Mouse (Mus musculus) forebrain, embryonic 11.5 days (tissue): Measurements from ENCODE around the gene Zbtb17. TPM values are rescaled to one million over a fixed set of nuclear protein-coding genes. Genes with fewer than 3 reads are reported as not detected.

Experiments used
- ATAC-seq: fragments of 200-750 bp; cut with Nextera tagmentation; replicated peaks from 2 replicates; pipeline ENCODE4 v1.8.0; 2017; ENCODE audit warnings: moderate TSS enrichment; ENCODE audit not compliant: low FRiP score
- DNase-seq: peaks from one replicate; pipeline ENCODE4 v3.0.0-alpha.2; 2017; ENCODE audit warnings: low spot score
- H3K27ac ChIP-seq: fragments of 300-500 bp; sonication (generic); 2 replicates; pipeline ENCODE4 v1.5.1; 2014; ENCODE audit warnings: low read depth, low read length
- H3K27me3 ChIP-seq: fragments of 300-500 bp; sonication (generic); 2 replicates; pipeline ENCODE4 v1.6.1; 2014; ENCODE audit warnings: mild to moderate bottlenecking, low read length, mixed read lengths; ENCODE audit not compliant: control insufficient read depth, insufficient read depth
- H3K36me3 ChIP-seq: fragments of 300-500 bp; sonication (generic); 2 replicates; pipeline ENCODE4 v1.6.1; 2014; ENCODE audit warnings: mild to moderate bottlenecking, low read length, moderate library complexity, mixed read lengths; ENCODE audit not compliant: control insufficient read depth, insufficient read depth
- H3K4me1 ChIP-seq: fragments of 300-500 bp; sonication (generic); replicated peaks from 2 replicates; pipeline ENCODE4 v1.6.1; 2014; ENCODE audit warnings: low read length, mixed read lengths; ENCODE audit not compliant: control insufficient read depth, insufficient read depth
- H3K4me2 ChIP-seq: fragments of 300-500 bp; sonication (generic); 2 replicates; pipeline ENCODE4 v1.6.1; 2014; ENCODE audit warnings: low read depth, mild to moderate bottlenecking, low read length, moderate library complexity, mixed read lengths; ENCODE audit not compliant: severe bottlenecking
- H3K4me3 ChIP-seq: fragments of 300-500 bp; sonication (generic); 2 replicates; pipeline ENCODE4 v1.5.1; 2014; ENCODE audit warnings: low read depth, low read length
- H3K9ac ChIP-seq: fragments of 300-500 bp; sonication (generic); 2 replicates; pipeline ENCODE4 v1.6.1; 2014; ENCODE audit warnings: low read length
- H3K9me3 ChIP-seq: fragments of 300-500 bp; sonication (generic); 2 replicates; pipeline ENCODE4 v1.6.1; 2016; ENCODE audit warnings: low read length, mixed read lengths; ENCODE audit not compliant: control insufficient read depth
- WGBS: fragments of 180-500 bp; shearing (Covaris S2); extraction: QIAGEN DNeasy Blood & Tissue Kit; methylation state at CpG from one replicate; pipeline ENCODE4 v1.1.7; 2014; 5-methylcytosine and 5-hydroxymethylcytosine counted together
- polyA plus RNA-seq: library from polyadenylated mRNA; unstranded; fragments of >200 nt; fragmentation: Nextera tagmentation; extraction: Ambion mirVana; gene quantifications from 2 replicates; pipeline ENCODE4 v1.2.1, GENCODE M21; 2014

Zbtb17 gene
- polyA plus RNA-seq, 1 experiment from 2014 or later = 50.8 TPM

DNA sequence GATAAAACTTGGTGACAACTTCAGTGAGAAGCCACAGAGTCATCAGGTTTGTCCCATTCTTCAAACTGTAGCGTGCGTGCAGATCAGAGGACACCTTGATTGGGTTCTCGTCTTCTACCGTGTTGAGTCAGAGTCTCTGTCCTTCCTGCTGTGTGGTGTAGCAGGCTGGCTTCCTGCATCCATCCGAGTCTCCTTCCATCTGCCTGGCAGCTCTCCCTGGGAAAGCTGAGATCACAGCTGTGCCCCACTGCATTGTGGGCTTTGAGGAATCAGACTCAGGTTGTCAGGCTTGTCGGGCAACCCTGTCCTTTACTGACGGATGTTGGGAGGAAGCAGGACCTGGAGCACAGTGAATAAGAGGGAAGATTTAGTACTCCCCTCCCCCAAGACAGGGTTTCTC lies 1.8 kb downstream of the Zbtb17 start:
- Histone ChIP-seq H3K4me1 (peaks cover 7% of the 10 kb centered on the region), H3K36me3 (peaks cover 6% of the 10 kb centered on the region; the same call in 1 of the 2 replicates), H3K27ac (no peak overlapping the region), H3K4me3 (no peak overlapping the region), H3K9me3 (no peaks in the 10 kb centered on the region), H3K9ac (no peak overlapping the region), H3K27me3 (no peaks in the 10 kb centered on the region), H3K4me2 (no peak overlapping the region)
- no peak for ATAC-seq
- WGBS = 81% methylated on average over 7 of the region's 7 CpGs
- DNase-seq = no peak

DNA sequence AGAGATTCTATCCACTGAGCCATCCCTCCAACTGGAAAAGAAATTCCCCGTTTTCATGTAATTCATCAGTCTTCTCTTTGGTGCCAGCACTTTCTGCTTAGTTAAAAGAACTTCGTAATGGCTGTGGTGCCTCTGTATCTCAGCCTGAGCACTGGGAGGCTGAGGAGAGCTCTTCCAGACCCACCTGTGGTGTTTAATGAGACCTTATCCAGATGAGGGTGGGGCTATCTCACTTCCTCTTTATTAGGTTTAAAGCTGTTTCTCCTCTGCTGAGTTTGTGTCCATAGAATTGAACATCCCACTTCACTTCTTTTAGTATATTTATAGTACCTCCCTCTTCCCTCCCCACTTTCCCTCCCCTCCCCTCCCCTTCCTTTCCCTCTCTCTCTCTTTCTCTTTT lies 6.8 kb downstream of the Zbtb17 start:
- Histone ChIP-seq H3K4me2 (no peak overlapping the region), H3K36me3 (peaks cover 9% of the 10 kb centered on the region; the same call in 1 of the 2 replicates), H3K9ac (no peak overlapping the region), H3K4me1 (no peaks in the 10 kb centered on the region), H3K4me3 (no peak overlapping the region), H3K27me3 (no peaks in the 10 kb centered on the region), H3K9me3 (no peaks in the 10 kb centered on the region), H3K27ac (no peak overlapping the region)
- DNase-seq (no peak), ATAC-seq (no peak)
- WGBS = 91% methylated on average over 2 of the region's 2 CpGs

DNA sequence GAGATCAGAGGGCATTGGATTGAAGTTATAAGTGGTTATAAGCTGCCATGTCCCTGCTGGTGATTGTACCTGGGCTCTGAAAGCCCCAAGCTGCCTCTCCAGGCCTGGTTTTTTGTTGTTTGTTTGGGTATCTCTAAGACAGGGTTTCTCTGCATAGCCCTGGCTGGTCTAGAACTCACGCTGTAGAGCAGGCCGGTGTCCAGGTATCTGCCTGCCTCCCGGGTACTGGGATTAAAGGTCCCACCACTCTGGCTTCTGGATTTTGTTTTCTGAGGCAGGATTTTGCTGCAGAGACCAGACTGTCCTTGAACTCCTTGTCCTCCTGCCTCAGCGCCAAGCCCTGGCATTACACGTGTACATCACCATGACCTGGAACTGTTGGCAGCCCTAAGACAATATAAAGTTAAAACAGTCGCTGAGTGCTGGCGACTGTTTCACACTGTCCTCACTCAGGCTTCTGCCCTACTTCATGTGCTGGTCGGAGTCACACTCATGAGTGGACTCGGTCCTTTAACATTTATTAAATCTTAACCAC lies 7.5 kb downstream of the Zbtb17 start:
- no peaks in the 10 kb centered on the region for H3K9me3 ChIP-seq
- no peaks in the 10 kb centered on the region for H3K27me3 ChIP-seq
- DNase-seq (no peak), ATAC-seq (no peak)
- H3K36me3 ChIP-seq = peaks cover 9% of the 10 kb centered on the region; the same call in 1 of the 2 replicates
- WGBS = 95% methylated on average over 9 of the region's 9 CpGs
- no peak overlapping the region for H3K4me2 ChIP-seq
- H3K4me1 ChIP-seq = no peaks in the 10 kb centered on the region
- H3K4me3 ChIP-seq = no peak overlapping the region
- H3K27ac ChIP-seq = no peak overlapping the region
- no peak overlapping the region for H3K9ac ChIP-seq

DNA sequence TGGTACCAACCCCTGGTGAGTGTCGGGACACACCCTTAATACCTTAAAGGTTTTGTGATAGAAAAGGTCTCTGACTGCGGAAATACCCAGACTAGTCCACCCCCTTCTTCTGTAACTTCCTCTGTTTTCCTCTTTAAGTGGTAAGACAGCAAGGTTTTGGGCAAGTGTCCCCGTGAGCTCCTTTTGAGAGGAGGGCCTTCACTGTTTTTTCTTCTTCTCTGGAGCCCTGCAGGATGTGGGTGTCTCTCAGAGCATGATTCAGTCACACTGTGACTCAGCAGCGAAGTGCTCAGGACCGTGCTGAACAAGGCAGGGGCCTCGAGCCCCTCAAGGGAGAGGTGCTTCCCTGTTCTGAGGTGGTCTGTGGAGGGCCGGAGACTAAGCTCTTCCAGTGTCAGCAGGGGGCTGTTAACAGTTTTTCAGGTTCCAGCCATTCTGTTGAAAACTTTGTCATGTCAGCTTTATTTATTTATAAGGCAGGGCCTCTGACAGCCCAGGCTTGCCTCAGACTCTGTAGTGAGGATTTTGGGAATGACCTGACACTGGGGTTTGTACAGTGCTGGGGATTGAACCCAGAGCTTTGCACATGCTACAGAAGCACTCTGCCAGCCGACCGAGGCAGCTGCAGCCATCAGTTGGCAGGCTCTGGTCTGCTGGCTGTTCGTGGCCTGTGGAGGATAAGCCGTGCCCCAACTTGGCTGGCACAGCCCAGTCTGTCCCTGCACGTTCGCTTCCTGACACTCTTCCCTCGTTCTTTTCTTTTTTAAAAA lies 10.3 kb downstream of the Zbtb17 start:
- DNase-seq (no peak), ATAC-seq (no peak)
- no peaks in the 10 kb centered on the region for H3K27me3 ChIP-seq
- no peak overlapping the region for H3K4me3 ChIP-seq
- H3K4me2 ChIP-seq = no peak overlapping the region
- peaks cover 3% of the 10 kb centered on the region; the same call in 1 of the 2 replicates for H3K36me3 ChIP-seq
- H3K9ac ChIP-seq = no peak overlapping the region
- 82% methylated on average over 14 of the region's 14 CpGs for WGBS
- no peaks in the 10 kb centered on the region for H3K9me3 ChIP-seq
- H3K27ac ChIP-seq = no peak overlapping the region
- H3K4me1 ChIP-seq = peaks cover 8% of the 10 kb centered on the region; the same call in 1 of the 2 replicates

DNA sequence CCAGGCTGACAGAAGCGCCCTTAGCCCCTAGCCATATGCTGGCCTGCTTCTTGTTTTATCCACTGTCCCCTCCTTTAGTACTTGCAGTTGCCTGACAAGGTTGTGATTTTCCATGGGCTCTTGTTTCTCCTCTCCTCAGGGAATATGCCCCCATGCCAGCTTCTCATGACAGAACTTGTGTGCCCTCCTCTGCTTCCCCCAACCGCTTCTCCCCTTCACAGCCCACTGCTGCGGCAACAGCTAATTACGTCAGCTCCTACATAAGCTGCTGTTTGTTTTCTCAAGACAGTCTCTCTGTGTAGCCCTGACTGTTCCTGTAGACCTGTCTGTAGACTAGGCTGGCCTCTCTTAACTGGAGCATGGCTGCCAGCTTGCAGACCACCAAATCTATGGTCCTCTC lies 11.1 kb downstream of the Zbtb17 start:
- Histone ChIP-seq H3K36me3 (peaks cover 3% of the 10 kb centered on the region; the same call in 1 of the 2 replicates), H3K9me3 (no peaks in the 10 kb centered on the region), H3K4me2 (no peak overlapping the region), H3K9ac (no peak overlapping the region), H3K27ac (no peak overlapping the region), H3K27me3 (no peaks in the 10 kb centered on the region), H3K4me1 (peaks cover 8% of the 10 kb centered on the region; the same call in 1 of the 2 replicates), H3K4me3 (no peak overlapping the region)
- WGBS = 92% methylated on average over 4 of the region's 4 CpGs
- DNase-seq (no peak), ATAC-seq (no peak)

DNA sequence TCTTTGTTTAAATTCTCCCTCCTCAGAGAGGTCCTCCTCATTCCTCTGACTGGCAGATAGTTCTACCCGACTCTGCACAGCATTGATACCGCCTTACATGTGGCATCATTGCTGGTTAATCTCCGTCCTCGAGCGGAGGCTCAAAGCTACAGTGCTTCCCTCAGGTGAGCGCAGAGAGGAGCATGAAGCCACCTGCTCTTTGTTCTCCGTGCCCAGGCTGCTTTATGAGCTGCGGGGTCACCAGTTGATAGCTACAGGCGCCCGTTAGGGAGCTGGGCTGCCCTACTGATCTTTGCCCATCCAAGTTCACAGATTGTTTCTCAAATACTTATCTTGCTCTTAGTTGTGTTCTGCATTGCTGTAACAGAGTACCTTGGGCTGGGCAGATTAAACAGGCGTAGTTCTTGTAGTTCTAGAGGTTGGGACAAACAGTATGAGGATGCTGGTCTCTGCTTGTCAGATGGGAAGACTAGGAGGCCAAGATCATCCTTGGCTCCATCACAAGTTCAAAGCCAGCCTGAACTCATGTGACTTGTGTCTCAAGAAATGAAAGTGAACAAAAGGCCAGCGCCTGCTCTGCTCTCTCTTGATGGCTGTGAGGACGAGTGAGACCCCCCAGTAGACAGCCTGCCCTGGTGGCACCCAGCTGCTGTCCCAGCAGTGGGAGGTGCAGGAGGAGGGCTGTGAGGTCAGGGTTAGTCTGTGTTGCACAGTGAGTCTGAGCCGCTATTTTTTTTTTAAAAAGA lies 11.9 kb downstream of the Zbtb17 start:
- Histone ChIP-seq H3K36me3 (peaks cover 3% of the 10 kb centered on the region; the same call in 1 of the 2 replicates), H3K9ac (no peak overlapping the region), H3K27ac (no peak overlapping the region), H3K27me3 (no peaks in the 10 kb centered on the region), H3K4me3 (no peak overlapping the region), H3K4me1 (peaks cover 8% of the 10 kb centered on the region; the same call in 1 of the 2 replicates), H3K9me3 (no peaks in the 10 kb centered on the region), H3K4me2 (no peak overlapping the region)
- DNase-seq (no peak), ATAC-seq (no peak)
- whole genome bisulfite sequencing = 93% methylated on average over 14 of the region's 14 CpGs

GRCm38 (mm10) chr4:141458236-141458635 lies 13.8 kb downstream of the Zbtb17 start:
- H3K27ac ChIP-seq = peak overlapping the region; percentile 4; the same call in 1 of the 2 replicates
- no peak overlapping the region for H3K4me2 ChIP-seq
- H3K9ac ChIP-seq = no peak overlapping the region
- H3K4me3 ChIP-seq = no peak overlapping the region
- DNase-seq (no peak), ATAC-seq (no peak; the same call in 1 of the 2 replicates)
- no peaks in the 10 kb centered on the region for H3K36me3 ChIP-seq
- 13% methylated on average over 7 of the region's 7 CpGs for WGBS
- no peaks in the 10 kb centered on the region for H3K9me3 ChIP-seq
- no peaks in the 10 kb centered on the region for H3K27me3 ChIP-seq
- peaks cover 8% of the 10 kb centered on the region; the same call in 1 of the 2 replicates for H3K4me1 ChIP-seq

GRCm38 (mm10) chr4:141458888-141459287 lies 14.4 kb downstream of the Zbtb17 start:
- H3K9ac ChIP-seq = no peak overlapping the region
- H3K36me3 ChIP-seq = no peaks in the 10 kb centered on the region
- no peaks in the 10 kb centered on the region for H3K9me3 ChIP-seq
- ATAC-seq (no peak), DNase-seq (no peak)
- 0 out of 2 replicates have a peak overlapping the region, but pooled peaks have one; percentile 4 for H3K27ac ChIP-seq
- no peak overlapping the region for H3K4me2 ChIP-seq
- WGBS = 58% methylated on average over 3 of the region's 3 CpGs
- no peaks in the 10 kb centered on the region for H3K27me3 ChIP-seq
- H3K4me1 ChIP-seq = peaks cover 8% of the 10 kb centered on the region; the same call in 1 of the 2 replicates
- H3K4me3 ChIP-seq = no peak overlapping the region
